ENCODE assay signal across 23 mouse cellular contexts in the genomic region with DNA sequence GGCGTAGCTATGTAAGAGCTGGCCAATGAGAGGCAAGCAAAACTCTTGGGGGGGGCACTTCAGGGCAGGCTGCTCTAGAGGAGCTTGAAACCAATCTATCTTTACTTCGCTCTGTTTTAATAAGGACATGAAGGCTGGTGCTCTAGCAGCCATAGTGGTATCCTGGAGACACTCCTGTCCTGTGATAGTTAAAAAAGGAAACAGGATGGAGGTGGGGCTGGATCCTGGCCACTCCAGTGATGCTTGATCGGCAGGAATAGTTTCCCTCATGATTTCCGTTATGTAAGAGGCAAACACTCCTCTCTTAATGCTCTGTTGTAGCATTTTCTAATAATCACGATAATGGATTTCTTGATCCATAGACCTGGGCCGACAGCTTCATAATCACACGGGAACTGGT.
DNase-seq lines count a peak whose midpoint lies in the region; ATAC-seq and TF ChIP-seq lines count a peak whose summit lies in the region.
"Had no signal": no experiment of that assay in that cellular context is flagged by ENCODE, and none has a peak within 500 bp of the region (broad histone marks: within the 10 kb centered on the region; RNA-seq: fewer than 3 reads in every experiment).

No protein-coding gene starts in this region.

- H3K9me3 ChIP-seq in lung, postnatal 0 days (ENCODE audit: low read length): no peaks in the 10 kb centered on the region
- H3K9me3 ChIP-seq: embryonic facial prominence, embryonic 15.5 days; forebrain, embryonic 10.5 days; hindbrain, embryonic 13.5 days; intestine, embryonic 15.5 days; liver, embryonic 15.5 days; neural tube, embryonic 15.5 days had no signal

- no peak overlapping the region for H3K4me2 ChIP-seq in lung, postnatal 0 days (replicated peaks; ENCODE audit: low read depth, low read length)
- H3K4me2 ChIP-seq: embryonic facial prominence, embryonic 15.5 days; hindbrain, embryonic 13.5 days; intestine, embryonic 15.5 days; liver, embryonic 15.5 days; neural tube, embryonic 15.5 days had no signal

- 55% methylated on average over 7 of the region's 7 CpGs for WGBS in lung, postnatal 0 days
- WGBS in lung, adult 2 months: 56% methylated on average over 7 of the region's 7 CpGs

- TF ChIP-seq POLR2A in lung, adult 2 months (IDR thresholded peaks at IDR 0.05; ENCODE audit: borderline replicate concordance, extremely low read depth, low read depth, low read length): no peak

- 0 out of 2 replicates have a peak, but pooled peaks have one; percentile 19 for TF ChIP-seq EP300 in lung, postnatal 0 days (IDR thresholded peaks at IDR 0.05)

- H3K4me1 ChIP-seq in lung, postnatal 0 days (ENCODE audit: insufficient read depth, low read depth, low read length): no peaks in the 10 kb centered on the region; the same call in 1 of the 2 replicates
- peaks cover 5% of the 10 kb centered on the region for H3K4me1 ChIP-seq in lung, adult 2 months (ENCODE audit: control insufficient read depth, insufficient read depth, low read length)

- H3K9ac ChIP-seq in lung, postnatal 0 days (replicated peaks; ENCODE audit: low read depth): no peak overlapping the region
- H3K9ac ChIP-seq: embryonic facial prominence, embryonic 15.5 days; hindbrain, embryonic 13.5 days; intestine, embryonic 15.5 days; liver, embryonic 15.5 days; neural tube, embryonic 15.5 days had no signal

- H3K4me3 ChIP-seq in lung, postnatal 0 days (ENCODE audit: low read depth, low read length): no peak overlapping the region
- H3K4me3 ChIP-seq in lung, adult 2 months (replicated peaks; ENCODE audit: extremely low read depth, low read depth, low read length): no peak overlapping the region
- H3K4me3 ChIP-seq: embryonic facial prominence, embryonic 15.5 days; forebrain, embryonic 10.5 days; hindbrain, embryonic 13.5 days; intestine, embryonic 15.5 days; liver, embryonic 15.5 days; myocyte; neural tube, embryonic 15.5 days had no signal

- H3K36me3 ChIP-seq in lung, postnatal 0 days (ENCODE audit: insufficient read depth, low read length): no peaks in the 10 kb centered on the region
- H3K36me3 ChIP-seq: embryonic facial prominence, embryonic 15.5 days; G1E; intestine, embryonic 15.5 days; liver, embryonic 15.5 days; neural tube, embryonic 15.5 days had no signal

- no peak overlapping the region for H3K27ac ChIP-seq in lung, postnatal 0 days (ENCODE audit: low read length)
- H3K27ac ChIP-seq: embryonic facial prominence, embryonic 15.5 days; hindbrain, embryonic 13.5 days; intestine, embryonic 15.5 days; liver, embryonic 15.5 days; neural tube, embryonic 15.5 days had no signal

- peak; percentile 60 for ATAC-seq in frontal cortex, adult (ENCODE audit: low TSS enrichment)
- ATAC-seq in lung, postnatal 0 days: no peak
- ATAC-seq: CD4-positive, CD25-positive, alpha-beta regulatory T cell, adult 4 months; intestine, embryonic 15.5 days had no signal

- DNase-seq in frontal cortex, postnatal 14 days (ENCODE audit: low spot score in 2 of 2): no peak
- DNase-seq in kidney, adult 18-20 months: peak; percentile 8
- DNase-seq in kidney, postnatal 10 days: no peak
- DNase-seq in lung, postnatal 0 days (ENCODE audit: low spot score): no peak
- DNase-seq in lung, adult 2 months: no peak
- peak; percentile 46 for DNase-seq in lung, postnatal 36 days
- DNase-seq in gastrocnemius, postnatal 4 days (ENCODE audit: low spot score in 2 of 2): no peak
- DNase-seq: cerebellum, postnatal 10 days; embryo, embryonic 11 days; gastrocnemius, postnatal 25 days; midbrain, embryonic 14.5 days; right cerebral cortex, postnatal 4 days; thymus, postnatal 36 days had no signal

- no peak for TF ChIP-seq CTCF in lung, postnatal 0 days (IDR thresholded peaks at IDR 0.05)
- no peak for TF ChIP-seq CTCF in lung, adult 2 months (IDR thresholded peaks at IDR 0.05; ENCODE audit: insufficient read depth, low read length)

- H3K27me3 ChIP-seq in lung, postnatal 0 days (replicated peaks; ENCODE audit: insufficient read depth, low read length): no peaks in the 10 kb centered on the region
- H3K27me3 ChIP-seq: embryonic facial prominence, embryonic 15.5 days; intestine, embryonic 15.5 days; liver, embryonic 15.5 days; neural tube, embryonic 15.5 days had no signal

Comparison
In these comparisons a context has a peak if more than half of its experiments do, and no peak if none do; other contexts are left out.
1. DNase-seq: peak in kidney, adult 18-20 months (single experiment) and lung, postnatal 36 days (single experiment); none in frontal cortex, postnatal 14 days (0 of 2), kidney, postnatal 10 days (single experiment), lung, postnatal 0 days (single experiment), lung, adult 2 months (single experiment) and gastrocnemius, postnatal 4 days (0 of 2).